Mouse (Mus musculus) limb, embryonic 11.5 days (tissue): Measurements from ENCODE around the gene Acoxl. TPM values are rescaled to one million over a fixed set of nuclear protein-coding genes. Genes with fewer than 3 reads are reported as not detected.

Source experiments
- ATAC-seq: fragments of 200-750 bp; cut with Nextera tagmentation; 2 replicates; pipeline ENCODE4 v1.8.0; 2017; ENCODE audit warnings: low read depth; ENCODE audit not compliant: insufficient number of reproducible peaks, low FRiP score, low TSS enrichment
- DNase-seq: peaks from one replicate; pipeline ENCODE4 v3.0.0-alpha.2; 2015; ENCODE audit warnings: low spot score
- H3K27ac ChIP-seq: fragments of 300-500 bp; sonication (generic); replicated peaks from 2 replicates; pipeline ENCODE4 v1.5.1; 2014; ENCODE audit warnings: low read depth, mild to moderate bottlenecking, low read length
- H3K27me3 ChIP-seq: fragments of 300-500 bp; sonication (generic); 2 replicates; pipeline ENCODE4 v1.6.1; 2014; ENCODE audit warnings: mild to moderate bottlenecking, low read length, mixed read lengths; ENCODE audit not compliant: control insufficient read depth, insufficient read depth
- H3K36me3 ChIP-seq: fragments of 300-500 bp; sonication (generic); 2 replicates; pipeline ENCODE4 v1.6.1; 2014; ENCODE audit warnings: mild to moderate bottlenecking, low read length, moderate library complexity, mixed read lengths; ENCODE audit not compliant: control insufficient read depth, insufficient read depth
- H3K4me1 ChIP-seq: fragments of 300-500 bp; sonication (generic); 2 replicates; pipeline ENCODE4 v1.6.1; 2014; ENCODE audit warnings: low read length, mixed read lengths; ENCODE audit not compliant: control insufficient read depth, insufficient read depth
- H3K4me2 ChIP-seq: fragments of 300-500 bp; sonication (generic); 2 replicates; pipeline ENCODE4 v1.6.1; 2014; ENCODE audit warnings: low read depth, mild to moderate bottlenecking, moderate library complexity; ENCODE audit not compliant: severe bottlenecking
- H3K4me3 ChIP-seq: fragments of 300-500 bp; sonication (generic); 2 replicates; pipeline ENCODE4 v1.5.1; 2014; ENCODE audit warnings: low read depth, low read length
- H3K9ac ChIP-seq: fragments of 300-500 bp; sonication (generic); 2 replicates; pipeline ENCODE4 v1.6.1; 2014; ENCODE audit warnings: mild to moderate bottlenecking, low read length
- H3K9me3 ChIP-seq: fragments of 300-500 bp; sonication (generic); 2 replicates; pipeline ENCODE4 v1.6.1; 2016; ENCODE audit warnings: low read length; ENCODE audit not compliant: control insufficient read depth
- WGBS: fragments of 180-500 bp; shearing (Covaris S2); extraction: QIAGEN DNeasy Blood & Tissue Kit; methylation state at CpG from one replicate; pipeline ENCODE4 v1.1.7; 2014; 5-methylcytosine and 5-hydroxymethylcytosine counted together
- polyA plus RNA-seq: library from polyadenylated mRNA; unstranded; fragments of >200 nt; fragmentation: Nextera tagmentation; extraction: Ambion mirVana; gene quantifications from 2 replicates; pipeline ENCODE4 v1.2.1, GENCODE M21; 2014

Acoxl gene
- polyA plus RNA-seq, 1 experiment from 2014 or later = 0.31 TPM

GRCm38 (mm10) chr2:128086996-128087526 is 248.4 kb downstream of the Acoxl start:
- Histone ChIP-seq H3K27me3 (no peaks in the 10 kb centered on the region), H3K4me3 (no peak overlapping the region), H3K4me1 (0 out of 2 replicates have a peak, but pooled peaks cover 3% of the 10 kb centered on the region), H3K9ac (no peak overlapping the region), H3K36me3 (no peaks in the 10 kb centered on the region), H3K27ac (no peak overlapping the region), H3K4me2 (no peak overlapping the region), H3K9me3 (no peaks in the 10 kb centered on the region)
- DNase-seq (no peak), ATAC-seq (no peak)
- 82% methylated on average over 7 of the region's 7 CpGs for WGBS

GRCm38 (mm10) chr2:128087798-128088545 is 249.3 kb downstream of the Acoxl start:
- Histone ChIP-seq H3K36me3 (no peaks in the 10 kb centered on the region), H3K27ac (no peak overlapping the region), H3K9me3 (no peaks in the 10 kb centered on the region), H3K4me3 (no peak overlapping the region), H3K4me1 (0 out of 2 replicates have a peak, but pooled peaks cover 3% of the 10 kb centered on the region), H3K4me2 (no peak overlapping the region), H3K9ac (no peak overlapping the region), H3K27me3 (no peaks in the 10 kb centered on the region)
- ATAC-seq (no peak), DNase-seq (no peak)
- 88% methylated on average over 8 of the region's 8 CpGs for WGBS

- WGBS = 85% methylated on average over 6 of the region's 6 CpGs
- H3K36me3 ChIP-seq = no peaks in the 10 kb centered on the region
- DNase-seq (no peak), ATAC-seq (no peak)
- no peaks in the 10 kb centered on the region for H3K9me3 ChIP-seq
- no peaks in the 10 kb centered on the region for H3K27me3 ChIP-seq
- no peak overlapping the region for H3K4me2 ChIP-seq
- H3K27ac ChIP-seq = no peak overlapping the region
- H3K4me3 ChIP-seq = no peak overlapping the region
- no peak overlapping the region for H3K9ac ChIP-seq
- H3K4me1 ChIP-seq = 0 out of 2 replicates have a peak, but pooled peaks cover 3% of the 10 kb centered on the region
Measured at GRCm38 (mm10) chr2:128090283-128090885, 251.7 kb downstream of the Acoxl start.

GRCm38 (mm10) chr2:128091431-128092369 is 253.0 kb downstream of the Acoxl start:
- DNase-seq (no peak), ATAC-seq (no peak)
- H3K27me3 ChIP-seq = no peaks in the 10 kb centered on the region
- H3K4me3 ChIP-seq = no peak overlapping the region
- no peaks in the 10 kb centered on the region for H3K4me1 ChIP-seq
- H3K9ac ChIP-seq = no peak overlapping the region
- H3K36me3 ChIP-seq = no peaks in the 10 kb centered on the region
- no peak overlapping the region for H3K27ac ChIP-seq
- H3K9me3 ChIP-seq = no peaks in the 10 kb centered on the region
- no peak overlapping the region for H3K4me2 ChIP-seq
- WGBS = 84% methylated on average over 11 of the region's 11 CpGs

- Histone ChIP-seq H3K9ac (no peak overlapping the region), H3K27ac (no peak overlapping the region)
- ATAC-seq = no peak
Measured at GRCm38 (mm10) chr2:128092451-128092850, 253.8 kb downstream of the Acoxl start.

GRCm38 (mm10) chr2:128094196-128094595 is 255.5 kb downstream of the Acoxl start:
- no peak for ATAC-seq

More at GRCm38 (mm10) chr2:128092451-128092850, 253.8 kb downstream of the Acoxl start:
- DNase-seq = no peak
- Histone ChIP-seq H3K36me3 (no peaks in the 10 kb centered on the region), H3K9me3 (no peaks in the 10 kb centered on the region), H3K4me3 (no peak overlapping the region), H3K4me1 (no peaks in the 10 kb centered on the region), H3K4me2 (no peak overlapping the region), H3K27me3 (no peaks in the 10 kb centered on the region)
- WGBS = 86% methylated on average over 2 of the region's 2 CpGs

GRCm38 (mm10) chr2:128094602-128095001 is 255.9 kb downstream of the Acoxl start:
- no peaks in the 10 kb centered on the region for H3K4me1 ChIP-seq
- DNase-seq = no peak
- no peaks in the 10 kb centered on the region for H3K36me3 ChIP-seq
- H3K4me3 ChIP-seq = no peak overlapping the region
- no peaks in the 10 kb centered on the region for H3K9me3 ChIP-seq
- whole genome bisulfite sequencing = 64% methylated on average over 2 of the region's 2 CpGs
- no peaks in the 10 kb centered on the region for H3K27me3 ChIP-seq
- H3K9ac ChIP-seq = no peak overlapping the region
- no peak overlapping the region for H3K4me2 ChIP-seq
- H3K27ac ChIP-seq = no peak overlapping the region
- no peak for ATAC-seq

More at GRCm38 (mm10) chr2:128094196-128094595, 255.5 kb downstream of the Acoxl start:
- H3K27ac ChIP-seq = no peak overlapping the region
- no peaks in the 10 kb centered on the region for H3K36me3 ChIP-seq
- H3K27me3 ChIP-seq = no peaks in the 10 kb centered on the region
- no peak overlapping the region for H3K4me2 ChIP-seq
- H3K9me3 ChIP-seq = no peaks in the 10 kb centered on the region
- DNase-seq = no peak
- no peak overlapping the region for H3K4me3 ChIP-seq
- no peaks in the 10 kb centered on the region for H3K4me1 ChIP-seq
- H3K9ac ChIP-seq = no peak overlapping the region
- 82% methylated on average over 5 of the region's 5 CpGs for WGBS

GRCm38 (mm10) chr2:128095270-128095669 is 256.6 kb downstream of the Acoxl start:
- 48% methylated on average over 1 of the region's 1 CpGs for WGBS

More at GRCm38 (mm10) chr2:128095270-128095669, 256.6 kb downstream of the Acoxl start:
- H3K4me2 ChIP-seq = no peak overlapping the region
- no peak overlapping the region for H3K27ac ChIP-seq
- no peaks in the 10 kb centered on the region for H3K36me3 ChIP-seq
- H3K4me3 ChIP-seq = no peak overlapping the region
- H3K9me3 ChIP-seq = no peaks in the 10 kb centered on the region
- ATAC-seq = no peak
- no peaks in the 10 kb centered on the region for H3K4me1 ChIP-seq
- no peaks in the 10 kb centered on the region for H3K27me3 ChIP-seq
- no peak for DNase-seq
- no peak overlapping the region for H3K9ac ChIP-seq
